Mouse (Mus musculus) heart, postnatal 36 days (tissue): ENCODE measurements around the gene Gm8257. TPM values are rescaled to one million over a fixed set of nuclear protein-coding genes. Genes with fewer than 3 reads are reported as not detected.
"Not testable (repeated sequence)": the region's sequence is repeated elsewhere in the genome, so short reads cannot be mapped to it uniquely, and the experiment has no call there.

Experiments
- DNase-seq, 2 experiments: peaks; one replicate each; pipeline ENCODE4 v3.0.0; 2021 to 2022
- intact Hi-C: fragments of 180-260 bp; cut with DNase I; formaldehyde crosslinking; loops from one replicate; pipeline ENCODE4 v1.15.1; 2025
- total RNA-seq, 2 experiments: library from RNA; stranded (reverse); gene quantifications; 2 replicates each; pipeline ENCODE4 v1.2.3; 2021

Gm8257 gene
- total RNA-seq, result not detected

GRCm38 (mm10) chr14:44706356-44706755, at the start of gene Gm8257:
TSS of gene Gm8257 (minus strand) at chr14:44706456.
- intact Hi-C loops, DNase-seq: not testable (repeated sequence)

- intact Hi-C loops, result no loop called here
- DNase-seq, result no peak
These were observed 44.0 kb upstream of the Gm8257 start, which contains the start of gene Gm8267 for GRCm38 (mm10) chr14:44750240-44750639. TSS of gene Gm8267 (minus strand) at chr14:44750340.

DNA sequence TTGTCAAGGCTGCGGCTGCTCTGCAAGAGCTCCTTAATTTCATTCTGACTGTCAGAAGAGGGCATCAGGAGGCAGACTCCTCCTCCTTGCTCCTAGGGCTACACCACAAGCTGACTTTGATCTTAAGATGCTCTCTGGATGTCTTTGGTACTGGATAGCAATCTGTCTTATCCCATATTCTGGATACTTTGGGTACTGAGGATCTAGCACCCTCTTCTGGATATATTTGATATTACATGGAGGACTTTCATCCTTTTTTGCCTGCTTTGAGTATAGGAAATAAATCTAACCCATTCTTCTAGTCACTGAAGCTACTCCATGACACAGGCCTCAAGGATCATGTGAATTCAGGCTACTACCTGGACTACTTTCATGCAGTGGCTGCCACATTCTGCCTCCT, 36.5 kb upstream of the Gm8257 start:
- intact Hi-C loops, DNase-seq: not testable (repeated sequence)

GRCm38 (mm10) chr14:44730711-44731110, 24.5 kb upstream of the Gm8257 start:
- DNase-seq, intact Hi-C loops: not testable (repeated sequence)

DNA sequence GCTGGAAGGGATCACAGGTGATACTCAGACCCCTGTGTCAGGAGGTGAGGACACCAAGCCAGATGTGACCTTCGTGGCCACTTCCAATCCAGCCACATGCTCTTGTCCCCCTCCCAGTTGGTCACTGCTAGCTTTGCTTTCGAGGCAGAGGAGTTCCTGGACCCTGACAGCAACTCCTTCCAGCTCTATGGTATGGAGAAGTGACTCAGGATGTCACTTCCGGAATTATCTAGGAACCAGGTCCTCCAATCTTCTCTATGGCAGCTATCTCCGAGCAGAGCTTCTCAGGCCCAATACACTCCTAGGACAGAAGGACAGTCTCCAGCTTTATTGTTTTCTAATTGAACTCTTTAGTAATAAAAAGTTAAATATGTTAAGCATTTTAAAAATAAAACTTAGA, 78.5 kb downstream of the Gm8257 start, which contains the start of gene Gm5624:
Gene Gm5624, minus strand, starts transcription at position 202 of the 400 bp plus-strand sequence.
- intact Hi-C loops, DNase-seq: not testable (repeated sequence)

Other genes starting within 250 kb of the Gm8257 start
- gene BC061237, start 214.0 kb downstream of the Gm8257 start, total RNA-seq, result not detected
- gene Gm17093, start 188.2 kb downstream of the Gm8257 start, total RNA-seq, result not detected
- gene Gm8247, start 123.3 kb downstream of the Gm8257 start, total RNA-seq, result not detected
- gene Gm5624, start 78.5 kb downstream of the Gm8257 start, total RNA-seq, result not detected
- not detected for gene Gm8267, start 43.9 kb upstream of the Gm8257 start, total RNA-seq
- not detected for gene Ptgdr, start 152.9 kb upstream of the Gm8257 start, total RNA-seq